Mouse (Mus musculus): Measurements from ENCODE around the gene H2-M10.2.

DNA sequence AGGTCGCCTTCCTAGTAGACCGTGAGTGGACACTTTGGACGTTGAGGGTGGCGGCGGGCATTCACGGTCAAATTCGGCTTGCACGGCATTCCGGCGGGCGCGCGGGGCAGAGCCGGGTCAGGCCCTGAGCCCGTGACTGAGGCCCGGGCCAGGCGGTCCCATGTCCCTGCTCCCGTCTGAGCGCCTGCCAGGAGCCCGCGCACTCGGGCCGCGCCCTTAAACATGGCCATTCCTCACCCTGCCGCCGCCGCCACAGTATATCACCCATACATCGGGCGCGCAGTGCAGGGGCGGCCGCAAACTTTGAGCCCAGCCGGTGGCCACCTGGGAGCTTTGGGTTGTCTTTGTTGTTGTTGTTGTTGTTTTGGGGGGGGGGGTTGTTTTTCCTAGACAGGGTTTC is 37.4 kb downstream of the H2-M10.2 start:
- TF ChIP-seq CTCF (IDR thresholded peaks at IDR 0.05; ENCODE audit: low read depth) (no peak), EP300 (IDR thresholded peaks at IDR 0.05; ENCODE audit: low read depth) (no peak)

All from liver, embryonic 14.5 days (tissue).